Mouse (Mus musculus): ENCODE measurements at regions not wholly inside any gene's neighbourhood (a gene's known extent, or its start where the extent isn't known, plus 50 kb on each side); places are given as distances from the start of the nearest gene placed in this dataset.

DNA sequence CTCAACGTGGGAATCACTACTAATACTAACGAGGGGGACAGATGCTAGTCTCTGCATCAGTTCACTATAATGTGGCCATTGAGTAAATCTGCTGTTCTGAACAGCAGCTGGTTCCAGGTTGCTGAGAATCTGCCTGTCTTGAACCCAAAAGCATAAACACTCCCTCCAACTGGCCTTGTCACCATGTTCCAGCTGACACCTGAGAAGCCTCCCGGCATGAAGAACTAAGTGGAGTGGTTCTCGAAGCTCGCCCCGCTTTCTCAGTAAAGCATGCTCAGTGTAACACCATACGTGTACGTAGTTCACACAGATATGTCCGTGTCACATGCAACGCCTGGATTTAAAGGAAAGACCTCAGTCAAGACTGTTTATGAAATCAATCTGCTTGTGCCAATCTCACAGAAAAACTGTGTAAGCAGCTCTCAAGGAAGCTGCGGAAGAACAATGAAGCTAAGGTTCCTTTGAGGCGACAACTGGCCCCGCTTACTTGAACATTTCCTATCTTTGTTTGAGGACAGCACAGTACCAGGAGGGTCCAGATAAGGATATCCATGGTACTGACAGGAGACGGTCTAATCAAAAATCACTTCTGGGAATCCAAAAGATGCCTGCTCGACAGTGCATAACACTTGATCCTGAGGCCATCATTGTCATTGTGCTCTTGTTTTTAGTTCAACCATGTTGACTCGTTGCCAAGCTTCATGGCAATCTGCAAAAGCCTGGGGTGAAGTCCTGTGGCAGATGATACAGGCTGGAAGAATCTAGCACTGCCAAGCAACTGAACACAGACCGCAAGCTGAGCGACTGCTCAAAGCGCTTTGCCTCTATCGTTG is 82.8 kb upstream of the Myo10 start:
- no peak for TF ChIP-seq CTCF (IDR thresholded peaks at IDR 0.05)
- intact Hi-C loops (cut with DNase I), result no loop called here
- Histone ChIP-seq H3K27ac (no peak overlapping the region), H3K4me3 (no peak overlapping the region)
- DNase-seq (ENCODE audit: extremely low spot score in 1 of 2, low spot score in 2 of 2), result no peak

DNA sequence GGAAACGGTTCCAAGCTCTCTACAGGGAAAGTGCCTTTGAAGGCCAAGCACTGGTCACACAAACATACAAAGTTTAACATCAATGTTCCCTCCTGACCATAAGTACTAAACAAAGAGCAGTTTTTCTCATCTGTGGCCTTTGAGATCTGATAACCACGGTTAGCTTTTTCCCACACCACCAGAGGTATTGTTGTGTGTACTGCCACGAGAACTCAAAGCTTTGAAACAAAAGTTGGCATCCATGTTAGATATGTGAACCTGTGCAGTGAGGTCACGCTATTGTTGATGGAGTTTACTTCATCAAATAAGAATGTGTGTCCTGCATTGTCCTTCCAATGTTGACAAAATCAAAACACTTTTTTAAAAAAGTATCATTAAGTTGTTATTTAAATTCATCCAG is 79.9 kb upstream of the Myo10 start:
- DNase-seq (ENCODE audit: extremely low spot score in 1 of 2, low spot score in 2 of 2), result no peak
- Histone ChIP-seq H3K27ac (no peak overlapping the region), H3K4me3 (no peak overlapping the region)
- intact Hi-C loops (cut with DNase I), result no loop called here
- no peak for TF ChIP-seq CTCF (IDR thresholded peaks at IDR 0.05)

DNA sequence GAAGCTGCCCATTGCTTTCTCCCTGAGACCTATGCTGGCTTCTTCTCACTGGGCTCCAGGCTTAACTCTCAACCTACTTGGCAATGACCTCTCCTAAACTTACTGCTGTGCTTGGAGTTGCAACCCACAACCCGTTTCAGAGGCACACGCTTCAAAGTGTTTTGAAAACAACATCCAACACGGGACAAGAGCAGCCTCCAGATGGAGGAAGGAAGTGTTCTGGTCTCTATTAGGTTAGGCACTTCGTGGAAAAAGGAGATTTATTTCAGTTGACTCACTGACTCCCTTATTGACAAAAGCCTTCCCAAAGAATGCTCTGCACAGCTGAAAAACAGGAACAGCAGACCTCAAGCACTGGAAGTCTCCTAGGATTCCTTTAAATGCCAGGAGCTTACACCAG is 76.1 kb upstream of the Myo10 start:
- no peak for DNase-seq (ENCODE audit: extremely low spot score in 1 of 2, low spot score in 2 of 2)
- TF ChIP-seq CTCF (IDR thresholded peaks at IDR 0.05), result no peak
- Histone ChIP-seq H3K4me3 (no peak overlapping the region), H3K27ac (no peak overlapping the region)
- intact Hi-C loops (cut with DNase I), result no loop called here

DNA sequence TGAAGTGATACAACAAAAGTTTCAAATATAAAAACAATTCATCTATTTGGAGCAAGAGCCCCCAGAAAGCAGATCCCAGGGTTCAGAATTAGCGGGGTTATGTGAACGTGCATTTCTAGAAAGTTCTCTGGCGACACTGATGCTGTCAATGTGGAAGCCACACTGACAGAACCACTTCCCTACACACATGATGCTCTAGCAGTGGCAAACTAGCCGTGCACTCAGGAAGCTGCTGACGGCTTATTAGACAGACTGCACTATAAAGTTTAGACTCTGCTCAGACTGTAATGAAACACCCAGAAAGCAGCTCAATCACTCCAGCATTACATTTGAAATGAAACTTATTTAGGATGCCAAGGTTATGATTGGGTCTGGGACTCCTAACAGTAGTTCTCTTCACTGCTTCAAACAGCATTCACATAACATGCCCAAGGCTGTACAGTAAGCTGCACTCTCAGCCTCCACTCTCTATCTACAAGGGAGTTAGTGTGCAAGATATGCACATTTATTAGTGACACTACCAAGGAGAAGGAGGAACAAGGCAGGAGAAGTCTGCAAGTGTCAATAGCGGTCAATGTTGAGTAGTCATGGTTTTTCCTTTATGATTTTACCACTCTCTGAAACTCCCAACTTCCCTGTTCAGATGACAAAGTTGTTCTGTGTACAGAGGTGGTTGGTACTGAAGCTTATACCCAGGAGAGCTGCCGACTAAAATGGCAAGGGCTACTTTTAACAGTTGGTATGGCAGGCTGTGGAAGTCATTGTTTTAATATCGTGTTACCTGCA is 71.9 kb upstream of the Myo10 start:
- intact Hi-C loops (cut with DNase I), result no loop called here
- no peak overlapping the region for H3K4me3 ChIP-seq
- no peak for DNase-seq (ENCODE audit: extremely low spot score in 1 of 2, low spot score in 2 of 2)
- no peak overlapping the region for H3K27ac ChIP-seq
- TF ChIP-seq CTCF (IDR thresholded peaks at IDR 0.05), result no peak

DNA sequence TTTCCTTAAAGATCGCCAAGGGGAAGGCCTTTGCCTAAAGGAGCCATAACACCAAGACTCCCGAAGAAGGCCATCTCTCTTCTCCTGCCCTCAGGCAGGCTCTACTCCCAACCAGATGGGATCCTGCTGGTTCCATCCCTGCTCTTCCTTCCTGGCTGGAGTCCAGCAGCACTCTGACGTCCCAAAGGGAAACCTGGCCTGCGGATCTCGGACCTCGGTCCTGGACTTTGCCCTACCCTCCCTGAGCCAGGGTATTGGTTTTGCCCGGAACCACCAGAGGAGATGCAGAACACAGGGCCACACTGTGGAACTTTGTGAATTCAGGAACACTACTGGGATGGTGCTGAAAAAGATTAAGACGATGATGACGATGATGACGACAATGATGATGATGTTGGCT is 67.4 kb upstream of the Myo10 start:
- intact Hi-C loops (cut with DNase I), result no loop called here
- no peak for TF ChIP-seq CTCF (IDR thresholded peaks at IDR 0.05)
- H3K27ac ChIP-seq, result no peak overlapping the region

DNA sequence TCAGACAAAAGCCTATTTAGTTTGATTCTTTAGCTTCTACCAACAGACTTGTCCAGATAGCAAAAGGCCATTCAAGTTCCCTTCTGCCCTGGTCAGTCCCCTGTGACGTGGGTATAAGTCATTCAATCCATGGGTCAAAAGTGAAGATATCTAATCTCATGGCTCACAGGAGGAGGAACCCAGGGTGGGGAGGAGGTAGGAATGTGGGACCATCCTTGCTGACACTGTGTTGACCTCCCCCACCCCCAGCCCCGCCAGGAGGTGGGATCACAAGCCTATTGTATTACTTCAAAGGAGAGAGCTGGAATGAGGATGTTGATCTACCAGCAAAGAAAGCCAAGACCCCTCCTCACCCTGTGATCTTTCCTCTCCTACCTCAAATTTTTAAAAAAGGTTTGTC is 66.5 kb upstream of the Myo10 start:
- intact Hi-C loops (cut with DNase I), result no loop called here
- H3K27ac ChIP-seq, result no peak overlapping the region
- DNase-seq (ENCODE audit: extremely low spot score in 1 of 2, low spot score in 2 of 2), result no peak
- TF ChIP-seq CTCF (IDR thresholded peaks at IDR 0.05), result no peak
- H3K4me3 ChIP-seq, result no peak overlapping the region

More for the DNA sequence above, 67.4 kb upstream of the Myo10 start:
- DNase-seq (ENCODE audit: extremely low spot score in 1 of 2, low spot score in 2 of 2), result no peak
- no peak overlapping the region for H3K4me3 ChIP-seq

DNA sequence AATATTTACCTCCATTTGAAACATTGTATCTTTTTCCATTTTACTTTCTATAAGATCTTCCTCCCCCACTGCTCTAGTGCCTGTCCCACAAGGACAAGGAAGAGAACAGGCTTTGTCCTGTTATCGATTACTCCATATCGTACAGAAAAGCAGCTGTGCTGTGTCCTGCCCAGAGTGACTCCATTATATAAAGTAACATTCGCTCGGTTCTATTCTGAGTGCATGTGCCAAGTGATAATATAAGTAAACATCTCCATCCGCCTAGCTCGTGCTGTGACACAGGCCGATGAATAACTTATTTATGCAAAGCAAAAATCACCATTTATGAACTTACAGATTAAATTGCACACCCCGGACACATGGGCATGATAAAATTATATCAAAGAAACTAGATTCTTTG is 64.8 kb upstream of the Myo10 start:
- TF ChIP-seq CTCF (IDR thresholded peaks at IDR 0.05), result no peak
- intact Hi-C loops (cut with DNase I), result no loop called here
- H3K4me3 ChIP-seq, result no peak overlapping the region
- no peak for DNase-seq (ENCODE audit: extremely low spot score in 1 of 2, low spot score in 2 of 2)
- no peak overlapping the region for H3K27ac ChIP-seq

DNA sequence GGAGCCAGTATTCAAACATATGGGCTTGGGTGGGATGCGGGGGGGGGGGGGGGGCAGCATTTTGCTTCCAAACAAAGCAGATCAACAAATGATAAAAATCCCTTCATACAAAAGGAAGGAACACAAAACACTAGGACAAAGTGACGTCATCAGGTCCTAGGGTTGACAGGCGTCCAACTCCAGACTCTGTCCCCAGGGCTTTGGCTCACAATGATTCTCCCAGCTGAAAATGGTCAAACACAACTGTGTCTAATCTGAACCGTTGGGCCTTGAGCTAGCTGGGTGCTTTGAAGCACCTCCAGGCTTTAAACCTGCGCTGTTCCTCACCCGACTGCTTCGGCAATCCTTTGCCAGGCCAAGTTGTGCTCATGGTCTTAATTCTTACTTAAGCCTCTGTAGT is 64.1 kb upstream of the Myo10 start:
- no peak for DNase-seq (ENCODE audit: extremely low spot score in 1 of 2, low spot score in 2 of 2)
- TF ChIP-seq CTCF (IDR thresholded peaks at IDR 0.05), result no peak
- H3K27ac ChIP-seq, result no peak overlapping the region
- intact Hi-C loops (cut with DNase I), result no loop called here
- H3K4me3 ChIP-seq, result no peak overlapping the region

DNA sequence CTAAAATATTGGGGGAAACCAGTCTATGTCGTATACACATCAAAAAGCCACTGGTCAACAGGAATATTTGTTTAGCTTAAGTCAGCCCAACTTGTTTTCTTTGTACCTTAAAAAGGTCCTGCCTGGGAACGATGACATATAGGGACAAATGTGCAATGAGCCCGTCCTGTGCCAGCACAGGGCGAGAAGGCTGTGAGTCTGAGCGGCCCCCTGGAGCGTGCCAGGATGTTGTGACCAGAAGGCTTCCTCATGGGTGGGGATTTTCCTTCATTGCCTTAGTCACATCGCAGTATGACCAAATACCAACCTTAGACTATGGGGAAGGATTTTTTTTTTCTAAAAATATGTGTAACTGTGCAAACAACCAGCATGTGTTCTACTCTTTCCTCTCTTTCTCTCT is 58.7 kb upstream of the Myo10 start:
- intact Hi-C loops (cut with DNase I), result no loop called here
- Histone ChIP-seq H3K4me3 (no peak overlapping the region), H3K27ac (no peak overlapping the region)
- no peak for TF ChIP-seq CTCF (IDR thresholded peaks at IDR 0.05)
- DNase-seq (ENCODE audit: extremely low spot score in 1 of 2, low spot score in 2 of 2), result no peak

DNA sequence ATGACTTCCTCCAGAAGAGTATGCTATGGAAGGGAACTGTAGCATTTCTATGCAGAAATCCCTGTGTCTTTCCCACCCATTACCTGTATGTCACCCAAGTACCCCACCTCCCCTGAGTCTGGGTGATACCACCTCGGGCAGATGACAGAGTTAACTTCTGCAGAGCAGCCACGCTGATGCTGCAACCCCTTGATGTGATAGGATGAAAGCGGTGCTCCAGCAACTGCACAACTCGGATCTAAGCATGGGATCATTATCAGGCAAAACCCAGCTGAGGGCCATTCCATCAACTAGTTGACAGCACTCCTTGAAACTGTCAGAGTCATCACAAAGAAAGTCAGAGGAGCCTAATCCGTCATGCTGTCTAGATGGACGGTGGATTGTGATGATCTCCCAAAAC is 49.8 kb upstream of the Myo10 start:
- no peak for DNase-seq (ENCODE audit: extremely low spot score in 1 of 2, low spot score in 2 of 2)
- intact Hi-C loops (cut with DNase I), result no loop called here
- TF ChIP-seq CTCF (IDR thresholded peaks at IDR 0.05), result no peak
- no peak overlapping the region for H3K27ac ChIP-seq
- H3K4me3 ChIP-seq, result no peak overlapping the region

Data from left cerebral cortex, adult 2 months (tissue).